In genomic region chr12:40247976-40248375, GRCm38 (mm10) we compare ENCODE assay signal across 8 mouse cellular contexts. TPM values are rescaled to one million over a fixed set of nuclear protein-coding genes. Genes with fewer than 3 reads are reported as not detected.
DNase-seq lines count a peak whose midpoint lies in the region; ATAC-seq lines count a peak whose summit lies in the region.

No protein-coding gene starts in this region.

- ATAC-seq in neutrophil, adult 5-6 weeks (ENCODE audit: extremely low read depth, insufficient number of reproducible peaks, low FRiP score, poor library complexity, severe bottlenecking): peak; percentile 38

- peak; percentile 39 for DNase-seq in urinary bladder, postnatal 14 days (ENCODE audit: low spot score)
- DNase-seq in urinary bladder, adult 2 months (ENCODE audit: low spot score): no peak
- DNase-seq in heart, adult 9 months (ENCODE audit: low spot score in 2 of 2): peak; percentile 59 to 61
- peak; percentile 17 for DNase-seq in kidney, postnatal 14 days
- DNase-seq in cerebellum, postnatal 10 days: no peak
- no peak for DNase-seq in layer of hippocampus, adult 11-12 months (ENCODE audit: low spot score)
- DNase-seq in urinary bladder, postnatal 4 days (ENCODE audit: low spot score in 2 of 2): no peak

RNA-seq across cellular contexts. Expression of gene Ifrd1, which starts 0.3 kb away (rescaled TPM):
- 49.8 and 63.7 TPM in 2 replicates for polyA plus RNA-seq in urinary bladder, adult 2 months (2012; rRNA removed)
- 83.0 and 103 TPM in 2 replicates for total RNA-seq in neutrophil, adult 5-6 weeks (2017)

RNA-seq across cellular contexts. Expression of gene Lsmem1, which starts 48.7 kb away (rescaled TPM):
- polyA plus RNA-seq in urinary bladder, adult 2 months (2012; rRNA removed): 0.06 and 0.08 TPM in 2 replicates
- total RNA-seq in neutrophil, adult 5-6 weeks (2017): 0.23 and 0.98 TPM in 2 replicates

Comparison
In these comparisons a context has a peak if more than half of its experiments do, and no peak if none do; other contexts are left out.
1. DNase-seq: peak in urinary bladder, postnatal 14 days (single experiment), heart, adult 9 months (2 of 2) and kidney, postnatal 14 days (single experiment); none in urinary bladder, adult 2 months (single experiment), cerebellum, postnatal 10 days (0 of 2), layer of hippocampus, adult 11-12 months (single experiment) and urinary bladder, postnatal 4 days (0 of 2).